Mouse (Mus musculus): ENCODE measurements around the gene Nat9.

Nat9 gene

GRCm38 (mm10) chr11:115153088-115153487 is 34.6 kb downstream of the Nat9 start:
- no peak for DNase-seq (ENCODE audit: low spot score)

GRCm38 (mm10) chr11:115151755-115152429 is 35.8 kb downstream of the Nat9 start:
- DNase-seq (ENCODE audit: low spot score): no peak

GRCm38 (mm10) chr11:115150741-115151254 is 36.9 kb downstream of the Nat9 start:
- DNase-seq (ENCODE audit: low spot score): no peak

DNA sequence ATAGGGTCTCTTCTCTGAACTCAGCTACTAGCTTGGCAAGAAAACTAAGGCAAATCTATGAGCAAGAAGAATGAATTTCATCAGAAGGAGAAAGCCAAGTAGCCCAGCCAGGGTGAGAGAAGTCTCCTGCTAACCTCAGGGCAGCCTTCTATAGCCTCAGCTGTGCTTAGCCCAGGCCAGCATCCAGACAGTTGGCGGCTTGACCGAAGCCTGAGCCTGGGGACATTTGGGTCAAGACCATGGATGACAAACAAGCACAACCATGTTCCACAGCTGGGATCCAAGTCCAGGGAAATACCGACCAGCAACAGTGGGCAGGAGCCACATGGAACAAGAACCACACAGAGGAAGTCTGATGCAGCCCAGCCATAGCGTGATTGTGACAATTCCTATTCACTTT is 39.8 kb downstream of the Nat9 start:
- no peak for DNase-seq (ENCODE audit: low spot score)

GRCm38 (mm10) chr11:115141970-115142369 is 45.7 kb downstream of the Nat9 start:
- DNase-seq (ENCODE audit: low spot score): no peak

GRCm38 (mm10) chr11:115138597-115139262 is 48.9 kb downstream of the Nat9 start:
- DNase-seq (ENCODE audit: low spot score): no peak

DNA sequence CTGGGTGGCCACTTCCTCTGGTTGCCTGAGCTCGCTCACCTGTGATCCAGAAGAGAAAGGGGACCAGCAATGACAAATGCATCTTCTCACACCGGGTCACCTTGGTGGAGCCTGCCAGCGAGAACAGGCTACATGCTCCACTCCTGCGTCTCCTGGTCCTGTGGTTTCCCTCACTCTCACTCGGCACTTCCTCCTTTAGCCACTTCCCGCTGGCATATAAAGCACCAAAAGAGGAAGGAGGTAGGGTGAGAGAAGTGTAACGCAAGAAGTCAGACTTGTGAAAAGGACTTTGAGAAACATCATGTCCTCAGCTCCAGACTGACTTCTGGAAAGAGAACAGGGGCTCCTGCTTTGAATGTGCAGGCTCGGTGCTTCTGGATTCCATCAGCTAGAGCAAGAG is 53.9 kb downstream of the Nat9 start, which contains the start of gene Cd300lf:
Gene Cd300lf, minus strand, starts transcription at position 193 of the 400 bp plus-strand sequence.
- DNase-seq (ENCODE audit: low spot score): no peak
